Mouse (Mus musculus) liver, postnatal 0 days (tissue): ENCODE data around the gene 1700008O03Rik.

Experiments
- CTCF ChIP-seq: sonication (generic); IDR thresholded peaks from 2 replicates; pipeline ENCODE4 v1.5.1; 2016; ENCODE audit warnings: antibody characterized with exemption, low read depth
- EP300 ChIP-seq: IDR thresholded peaks from 2 replicates; pipeline ENCODE4 v1.6.1; 2016; ENCODE audit warnings: antibody characterized with exemption, low read depth, mild to moderate bottlenecking

GRCm38 (mm10) chr7:44322290-44322689 is 63.3 kb downstream of the 1700008O03Rik start:
- no peak for TF ChIP-seq CTCF
- no peak for TF ChIP-seq EP300
